Mouse (Mus musculus) liver, postnatal 0 days (tissue): Measurements from ENCODE around the gene Spata20. TPM values are rescaled to one million over a fixed set of nuclear protein-coding genes. Genes with fewer than 3 reads are reported as not detected.

Experiments
- ATAC-seq: fragments of 200-750 bp; cut with Nextera tagmentation; 2 replicates; pipeline ENCODE4 v1.8.0; 2017; ENCODE audit warnings: mild to moderate bottlenecking, moderate library complexity
- DNase-seq: peaks from one replicate; pipeline ENCODE4 v3.0.0-alpha.2; 2016
- H3K27ac ChIP-seq: fragments of 300-500 bp; sonication (generic); 2 replicates; pipeline ENCODE4 v1.5.1; 2014; ENCODE audit warnings: antibody characterized with exemption, moderate library complexity, mild to moderate bottlenecking, low read depth
- H3K27me3 ChIP-seq: fragments of 300-500 bp; sonication (generic); 2 replicates; pipeline ENCODE4 v1.6.1; 2014; ENCODE audit warnings: low read length, control low read depth, mixed read lengths; ENCODE audit not compliant: insufficient read depth
- H3K36me3 ChIP-seq: fragments of 300-500 bp; sonication (generic); replicated peaks from 2 replicates; pipeline ENCODE4 v1.6.1; 2014; ENCODE audit warnings: mild to moderate bottlenecking, control low read depth, low read length, moderate library complexity, mixed read lengths; ENCODE audit not compliant: insufficient read depth
- H3K4me1 ChIP-seq: fragments of 300-500 bp; sonication (generic); 2 replicates; pipeline ENCODE4 v1.6.1; 2014; ENCODE audit warnings: antibody characterized with exemption, mild to moderate bottlenecking, control low read depth; ENCODE audit not compliant: insufficient read depth
- H3K4me2 ChIP-seq: fragments of 300-500 bp; sonication (generic); 2 replicates; pipeline ENCODE4 v1.6.1; 2014; ENCODE audit warnings: low read depth, mild to moderate bottlenecking, low read length, moderate library complexity, mixed read lengths
- H3K4me3 ChIP-seq: fragments of 300-500 bp; sonication (generic); 2 replicates; pipeline ENCODE4 v1.5.1; 2014; ENCODE audit warnings: low read depth, low read length
- H3K9ac ChIP-seq: fragments of 300-500 bp; sonication (generic); replicated peaks from 2 replicates; pipeline ENCODE4 v1.6.1; 2014; ENCODE audit warnings: mild to moderate bottlenecking, moderate library complexity
- H3K9me3 ChIP-seq: fragments of 300-500 bp; sonication (generic); 2 replicates; pipeline ENCODE4 v1.6.1; 2016; ENCODE audit warnings: mild to moderate bottlenecking, control low read depth, low read length, mixed read lengths
- CTCF ChIP-seq: sonication (generic); IDR thresholded peaks from 2 replicates; pipeline ENCODE4 v1.5.1; 2016; ENCODE audit warnings: antibody characterized with exemption, low read depth
- EP300 ChIP-seq: IDR thresholded peaks from 2 replicates; pipeline ENCODE4 v1.6.1; 2016; ENCODE audit warnings: antibody characterized with exemption, low read depth, mild to moderate bottlenecking
- WGBS: fragments of 180-500 bp; shearing (Covaris S2); extraction: QIAGEN DNeasy Blood & Tissue Kit; methylation state at CpG from one replicate; pipeline ENCODE4 v1.1.7; 2014; ENCODE audit not compliant: insufficient replicate concordance; 5-methylcytosine and 5-hydroxymethylcytosine counted together
- polyA plus RNA-seq: library from polyadenylated mRNA; unstranded; fragments of >200 nt; fragmentation: Nextera tagmentation; extraction: Ambion mirVana; gene quantifications from 2 replicates; pipeline ENCODE4 v1.2.1, GENCODE M21; 2015

The Spata20 gene
- polyA plus RNA-seq, 1 experiment from 2014 or later, result not detected

DNA sequence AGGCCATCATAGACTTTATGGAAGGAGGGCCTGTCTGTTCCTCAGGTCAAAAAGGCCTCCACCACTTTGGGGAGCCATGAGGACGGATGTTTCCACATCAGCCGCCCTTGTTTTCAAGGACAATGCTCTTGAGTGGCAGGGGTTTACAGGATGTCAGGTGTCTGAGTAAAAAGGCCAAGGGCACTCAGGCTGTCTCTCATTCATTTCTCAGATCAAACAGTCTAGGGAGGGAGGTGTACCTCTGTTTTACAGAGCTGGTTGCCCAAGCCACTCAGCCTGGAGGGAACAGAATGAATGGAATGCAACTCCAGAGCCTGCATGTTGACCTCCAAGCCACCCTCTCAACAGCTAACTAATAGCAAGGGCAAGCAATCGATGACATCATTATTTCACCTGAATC, 9.4 kb upstream of the Spata20 start:
- Histone ChIP-seq H3K4me1 (peaks cover 12% of the 10 kb centered on the region), H3K4me2 (no peak overlapping the region), H3K27ac (no peak overlapping the region), H3K27me3 (peaks cover 41% of the 10 kb centered on the region), H3K4me3 (no peak overlapping the region), H3K36me3 (no peaks in the 10 kb centered on the region), H3K9me3 (no peaks in the 10 kb centered on the region), H3K9ac (no peak overlapping the region)
- DNase-seq (no peak), ATAC-seq (no peak)
- TF ChIP-seq EP300 (no peak), CTCF (no peak)
- 58% methylated on average over 3 of the region's 3 CpGs for WGBS

DNA sequence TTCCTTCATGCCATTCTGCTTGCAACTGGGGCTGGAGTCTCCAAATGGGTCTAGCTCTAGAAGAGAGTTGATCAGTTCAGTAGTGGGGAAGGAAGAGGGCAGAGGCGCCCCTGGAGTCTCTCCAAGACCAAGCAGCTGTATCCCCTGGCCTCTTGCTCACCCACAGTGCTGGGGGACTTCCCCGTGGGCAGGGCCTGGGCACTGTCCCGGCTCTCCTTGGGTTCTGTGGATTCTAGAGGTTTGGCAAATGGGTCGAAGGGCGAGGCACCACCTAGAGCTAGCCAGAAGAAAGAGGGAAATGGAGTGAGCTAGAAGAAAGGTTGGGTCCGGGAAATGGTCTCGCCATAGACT, 5.7 kb upstream of the Spata20 start:
- peaks cover 31% of the 10 kb centered on the region for H3K27me3 ChIP-seq
- H3K4me3 ChIP-seq, result peak overlapping the region; percentile 47; the same call in 1 of the 2 replicates

DNA sequence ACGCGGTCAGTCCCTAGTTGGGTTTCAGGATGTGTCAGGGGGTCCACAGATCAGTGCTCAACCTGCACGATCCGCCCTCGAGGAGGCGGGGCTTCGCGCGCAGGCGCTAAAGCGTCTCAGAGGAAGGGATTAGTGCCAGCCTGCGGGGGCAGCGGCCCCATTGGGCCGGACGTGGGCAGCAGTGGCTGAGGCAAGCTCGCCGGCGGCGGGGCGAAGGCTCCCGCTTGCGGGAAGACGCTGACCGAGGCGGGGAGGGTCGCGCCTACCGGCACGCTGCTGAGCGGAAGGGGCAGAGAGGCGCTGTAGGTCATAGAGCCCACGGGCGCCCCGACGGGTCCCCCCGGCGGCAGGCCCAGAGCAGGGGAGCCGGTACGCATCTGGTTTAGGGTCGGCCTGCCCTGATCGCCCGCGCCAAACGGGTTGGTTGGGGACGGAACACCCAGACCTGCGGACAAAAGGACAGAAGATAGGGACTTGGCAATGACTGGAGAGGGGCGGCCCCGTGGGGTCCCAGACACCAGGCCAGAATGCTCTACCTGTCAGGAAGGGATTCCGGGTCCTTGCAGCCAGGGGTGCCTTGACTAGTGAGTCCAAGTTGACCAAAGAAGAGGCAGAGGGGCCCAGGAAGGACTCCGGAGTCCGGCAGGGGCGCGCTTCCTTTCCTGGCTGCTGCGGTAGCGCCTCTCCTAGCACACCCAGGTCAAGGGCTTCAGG, 5.2 kb upstream of the Spata20 start:
- Histone ChIP-seq H3K9me3 (no peaks in the 10 kb centered on the region), H3K4me3 (peak overlapping the region; percentile 47), H3K4me1 (peaks cover 5% of the 10 kb centered on the region; the same call in 1 of the 2 replicates), H3K4me2 (peak overlapping the region; percentile 76), H3K9ac (peak overlapping the region; percentile 60), H3K36me3 (no peaks in the 10 kb centered on the region), H3K27ac (no peak overlapping the region), H3K27me3 (peaks cover 31% of the 10 kb centered on the region)
- TF ChIP-seq CTCF (no peak), EP300 (no peak)
- ATAC-seq (no peak), DNase-seq (peak; percentile 46)
- WGBS, result 3% methylated on average over 53 of the region's 55 CpGs

More for the DNA sequence above, 5.7 kb upstream of the Spata20 start:
- ATAC-seq, result no peak
- Histone ChIP-seq H3K27ac (no peak overlapping the region), H3K4me2 (no peak overlapping the region), H3K9ac (no peak overlapping the region), H3K9me3 (no peaks in the 10 kb centered on the region), H3K4me1 (peaks cover 5% of the 10 kb centered on the region; the same call in 1 of the 2 replicates), H3K36me3 (no peaks in the 10 kb centered on the region)
- WGBS, result 41% methylated on average over 7 of the region's 7 CpGs
- TF ChIP-seq CTCF, result no peak
- no peak for TF ChIP-seq EP300
- no peak for DNase-seq

DNA sequence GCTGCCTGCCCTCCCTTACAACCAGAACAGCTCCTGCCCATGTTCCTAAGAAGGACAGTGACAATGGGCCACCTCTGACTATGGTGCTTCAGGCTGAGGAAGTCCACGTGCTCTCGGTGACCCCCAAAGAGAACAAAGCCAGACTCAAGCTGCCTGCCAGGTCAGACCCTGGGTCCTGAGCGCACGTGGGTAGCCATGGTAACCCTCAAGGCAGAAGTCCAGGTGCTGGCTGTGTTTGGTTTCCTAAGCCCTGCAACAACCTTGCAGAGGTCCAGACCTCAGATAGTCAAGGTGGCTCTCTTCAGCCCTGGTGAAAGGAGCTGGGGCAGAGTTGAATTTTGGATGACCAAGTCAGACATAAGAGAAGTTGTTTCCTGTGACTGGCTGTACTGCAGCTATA, 3.8 kb upstream of the Spata20 start:
- Histone ChIP-seq H3K4me3 (no peak overlapping the region), H3K4me2 (no peak overlapping the region), H3K9me3 (no peaks in the 10 kb centered on the region), H3K36me3 (no peaks in the 10 kb centered on the region), H3K4me1 (peaks cover 5% of the 10 kb centered on the region; the same call in 1 of the 2 replicates), H3K9ac (no peak overlapping the region), H3K27ac (no peak overlapping the region), H3K27me3 (peaks cover 40% of the 10 kb centered on the region)
- 44% methylated on average over 4 of the region's 4 CpGs for WGBS
- TF ChIP-seq CTCF (no peak), EP300 (no peak)
- ATAC-seq (no peak), DNase-seq (no peak)

DNA sequence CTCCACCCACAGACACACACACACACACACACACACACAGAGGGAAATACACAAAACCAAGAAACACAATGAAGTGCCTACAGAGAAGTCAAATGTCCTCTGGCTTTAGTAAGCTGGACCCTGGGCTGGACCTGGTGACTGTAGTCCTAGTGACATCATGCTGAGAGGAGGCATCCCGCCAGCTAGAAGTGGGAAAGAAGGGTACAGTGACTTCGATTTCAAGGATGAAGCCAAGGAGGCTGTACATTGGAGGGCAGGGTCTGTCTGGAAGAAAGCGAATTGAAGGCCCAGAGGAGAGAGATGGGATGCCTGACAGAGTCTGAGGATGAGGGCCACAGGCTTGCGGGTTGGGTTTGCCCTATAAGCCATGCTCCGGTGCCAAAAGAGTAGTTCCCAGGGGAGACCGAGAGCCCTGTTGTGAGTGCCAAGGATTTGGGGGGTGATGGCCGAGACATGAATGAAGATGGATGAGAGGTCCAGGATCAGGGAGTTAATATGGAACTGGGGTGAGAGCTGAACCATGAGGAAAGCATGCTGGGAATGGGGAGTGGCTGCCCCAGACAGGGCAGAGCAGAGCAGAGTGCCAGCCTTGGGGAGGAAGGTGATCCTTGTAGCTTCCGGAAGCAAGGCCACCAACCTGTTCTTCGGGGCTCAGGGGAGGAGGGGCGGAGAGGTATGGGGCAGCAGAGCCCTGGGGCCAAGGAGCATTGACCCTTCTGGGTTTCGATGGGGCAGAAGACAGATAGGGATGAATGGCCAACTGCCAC, 3.0 kb upstream of the Spata20 start:
- no peak for TF ChIP-seq EP300
- TF ChIP-seq CTCF, result no peak
- Histone ChIP-seq H3K4me1 (peaks cover 5% of the 10 kb centered on the region; the same call in 1 of the 2 replicates), H3K9ac (no peak overlapping the region), H3K9me3 (no peaks in the 10 kb centered on the region), H3K36me3 (no peaks in the 10 kb centered on the region), H3K27ac (no peak overlapping the region), H3K4me2 (no peak overlapping the region), H3K27me3 (peaks cover 40% of the 10 kb centered on the region), H3K4me3 (no peak overlapping the region)
- DNase-seq, result no peak
- ATAC-seq, result no peak
- 76% methylated on average over 11 of the region's 11 CpGs for WGBS

DNA sequence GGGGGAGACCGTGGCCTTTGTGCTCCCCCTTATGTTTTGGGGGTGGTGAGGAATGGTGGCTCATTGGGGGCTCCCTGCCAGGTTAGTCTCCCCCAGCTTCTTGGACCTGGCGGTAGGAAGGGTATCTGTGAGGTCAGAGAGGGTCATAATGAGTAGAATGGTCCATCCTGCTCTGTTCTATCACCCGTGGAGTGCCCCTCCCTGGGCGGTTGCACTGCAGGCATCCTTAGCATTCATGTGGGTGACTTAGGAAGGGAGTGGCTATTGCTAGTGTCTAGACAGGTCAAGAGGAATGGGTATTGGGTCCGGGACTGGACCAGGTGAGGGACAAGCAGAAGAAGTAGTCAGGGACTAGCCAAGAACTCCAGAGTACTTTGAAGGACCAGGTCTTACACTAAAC, 756 bp downstream of the Spata20 start:
- TF ChIP-seq EP300, result no peak
- Histone ChIP-seq H3K4me1 (no peaks in the 10 kb centered on the region), H3K36me3 (no peaks in the 10 kb centered on the region), H3K9ac (no peak overlapping the region), H3K4me3 (no peak overlapping the region), H3K27me3 (peaks cover 29% of the 10 kb centered on the region; the same call in 1 of the 2 replicates), H3K9me3 (no peaks in the 10 kb centered on the region), H3K27ac (no peak overlapping the region), H3K4me2 (no peak overlapping the region)
- DNase-seq (no peak), ATAC-seq (no peak)
- WGBS, result 67% methylated on average over 5 of the region's 5 CpGs
